Mouse (Mus musculus): ENCODE data around the gene Slco3a1.

Gene Slco3a1

GRCm38 (mm10) chr7:74340419-74340954 is 214.1 kb downstream of the Slco3a1 start:
- DNase-seq: no peak

DNA sequence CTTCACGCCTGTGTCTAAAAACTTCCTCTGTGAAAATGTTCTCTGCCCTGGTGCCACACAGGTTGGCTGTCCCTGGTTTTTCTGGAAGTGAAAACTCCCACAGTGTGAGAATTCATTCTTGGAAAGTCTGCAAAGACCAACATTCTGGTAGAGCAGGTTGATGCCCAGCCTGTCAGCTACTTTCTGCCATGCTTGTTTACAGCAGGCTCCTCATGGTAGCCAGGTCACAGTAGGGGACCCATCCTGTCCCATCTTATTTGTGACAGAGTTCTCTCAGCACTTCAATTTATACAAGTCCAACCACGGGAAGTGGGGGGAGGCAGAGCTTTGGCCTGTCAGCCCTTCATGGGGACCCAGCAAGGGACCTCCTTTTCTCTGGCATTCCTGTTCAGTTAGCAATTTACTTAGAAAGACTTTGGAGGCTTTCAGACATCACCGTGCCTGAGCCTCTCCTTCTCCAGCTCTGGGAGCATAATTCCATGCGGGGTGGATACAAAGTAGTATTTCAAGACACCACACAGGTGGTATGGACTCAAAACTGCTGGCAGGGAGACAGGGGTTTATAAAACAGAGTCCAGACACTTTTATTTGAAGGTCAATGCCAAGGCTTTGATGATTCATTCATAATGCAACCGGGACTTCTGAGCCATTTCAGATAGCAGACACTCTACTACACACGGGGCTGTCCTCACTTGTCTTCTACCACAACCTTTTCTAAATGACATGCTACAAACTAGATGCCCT is 216.7 kb downstream of the Slco3a1 start:
- no peak for DNase-seq

GRCm38 (mm10) chr7:74332323-74332722 is 222.3 kb downstream of the Slco3a1 start:
- DNase-seq: no peak

- DNase-seq: no peak
These were observed 223.5 kb downstream of the Slco3a1 start for GRCm38 (mm10) chr7:74330858-74331726.

DNA sequence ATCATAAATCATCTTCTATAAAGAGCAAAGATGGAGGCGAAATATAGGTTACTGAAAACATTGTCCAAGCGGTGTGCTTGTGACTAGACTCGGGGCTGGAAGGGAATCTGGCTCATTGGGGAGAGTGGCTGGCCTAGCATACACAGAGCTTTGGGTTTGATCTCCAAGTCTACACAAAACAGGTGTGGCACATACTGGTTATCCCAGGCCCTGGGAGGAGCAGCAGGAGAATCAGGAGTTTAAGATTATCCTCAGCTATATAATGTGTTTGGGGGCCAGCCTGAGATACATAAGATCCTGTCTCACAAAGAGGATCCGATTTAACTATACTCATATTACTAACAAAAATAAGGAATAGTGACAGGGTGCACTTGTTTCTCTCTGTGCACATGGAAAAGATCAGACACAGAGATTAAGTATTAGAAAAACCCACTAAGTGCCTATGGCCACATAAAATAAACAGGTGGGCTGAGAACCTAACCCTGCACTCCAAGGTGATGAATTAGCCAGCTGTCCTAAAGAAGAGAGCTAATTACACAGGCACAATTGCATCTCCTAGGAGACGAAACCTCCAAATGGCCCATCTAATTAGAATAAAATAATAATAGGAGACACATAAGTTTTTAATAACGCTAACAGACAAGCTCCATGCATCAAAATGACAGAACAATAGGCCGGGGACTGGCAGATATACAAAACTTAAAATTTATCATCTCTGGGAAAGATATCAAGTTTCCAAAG is 224.3 kb downstream of the Slco3a1 start:
- DNase-seq: no peak

- no peak for DNase-seq
These were observed 225.6 kb downstream of the Slco3a1 start for GRCm38 (mm10) chr7:74329004-74329403.

- no peak for DNase-seq
These were observed 226.9 kb downstream of the Slco3a1 start for GRCm38 (mm10) chr7:74327716-74328115.

GRCm38 (mm10) chr7:74325052-74325451 is 229.5 kb downstream of the Slco3a1 start:
- no peak for DNase-seq

DNA sequence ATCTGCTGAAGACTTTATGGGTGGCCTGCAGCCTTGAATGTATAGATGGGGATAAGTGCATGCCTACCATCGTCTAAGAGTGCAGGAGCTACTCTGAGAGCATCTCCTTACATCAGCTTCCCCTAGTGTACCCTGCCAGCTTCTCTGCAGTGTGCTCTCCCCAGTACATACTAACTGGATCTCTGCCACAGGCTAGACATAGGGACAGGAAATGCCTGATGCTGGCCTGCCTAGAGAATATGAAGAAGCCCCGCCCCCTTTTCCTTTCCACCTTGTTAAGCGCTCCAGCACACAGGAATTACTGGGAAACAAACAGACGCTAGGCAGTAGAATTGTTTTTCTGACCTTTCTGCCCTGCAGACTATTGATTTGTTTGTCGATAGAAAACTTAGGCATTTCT is 230.9 kb downstream of the Slco3a1 start:
- peak; percentile 31 for DNase-seq

DNA sequence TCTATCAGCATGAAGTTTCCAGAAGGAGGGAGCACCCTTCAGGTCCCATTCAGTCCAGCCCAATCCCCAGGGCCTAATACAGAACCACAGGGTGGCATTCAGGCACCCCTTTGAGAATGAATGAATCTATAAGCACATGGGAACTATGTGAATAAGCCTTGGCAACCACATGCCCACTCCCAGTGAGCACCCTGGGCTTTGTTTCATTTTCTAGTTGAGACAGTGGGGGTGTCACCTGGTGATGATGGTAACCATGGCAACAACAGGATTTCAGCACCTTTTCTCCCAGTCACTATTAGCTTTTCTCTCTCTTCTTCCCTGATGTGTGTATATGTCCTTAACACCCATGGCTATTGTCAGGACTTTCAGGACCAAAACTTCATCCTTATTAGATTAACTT is 231.4 kb downstream of the Slco3a1 start:
- DNase-seq: no peak

- DNase-seq: no peak
These were observed 233.9 kb downstream of the Slco3a1 start for GRCm38 (mm10) chr7:74320635-74321034.

GRCm38 (mm10) chr7:74315836-74316435 is 238.6 kb downstream of the Slco3a1 start:
- DNase-seq: peak; percentile 41

DNA sequence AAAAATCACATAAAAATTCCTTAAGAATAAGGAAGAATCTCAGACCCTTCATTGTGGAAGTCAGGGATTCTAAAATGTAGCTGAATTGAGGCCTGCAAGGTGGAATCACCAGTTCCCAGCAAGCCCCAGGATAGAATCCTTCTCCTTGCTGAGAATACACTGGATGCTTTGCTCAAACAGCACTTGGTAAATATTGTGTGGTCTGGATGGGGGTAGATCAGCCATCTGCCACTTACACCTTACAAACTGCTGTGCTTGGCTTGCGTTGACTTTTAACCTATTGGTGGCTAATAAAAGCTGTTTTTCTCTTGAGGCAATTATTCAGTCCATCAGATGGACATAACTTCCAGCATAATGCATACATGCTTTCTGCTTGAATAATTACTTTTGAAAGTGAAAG is 240.3 kb downstream of the Slco3a1 start:
- DNase-seq: no peak

- no peak for DNase-seq
These were observed 241.1 kb downstream of the Slco3a1 start for GRCm38 (mm10) chr7:74313279-74314105.

- DNase-seq: no peak
These were observed 243.0 kb downstream of the Slco3a1 start for GRCm38 (mm10) chr7:74311536-74311935.

DNA sequence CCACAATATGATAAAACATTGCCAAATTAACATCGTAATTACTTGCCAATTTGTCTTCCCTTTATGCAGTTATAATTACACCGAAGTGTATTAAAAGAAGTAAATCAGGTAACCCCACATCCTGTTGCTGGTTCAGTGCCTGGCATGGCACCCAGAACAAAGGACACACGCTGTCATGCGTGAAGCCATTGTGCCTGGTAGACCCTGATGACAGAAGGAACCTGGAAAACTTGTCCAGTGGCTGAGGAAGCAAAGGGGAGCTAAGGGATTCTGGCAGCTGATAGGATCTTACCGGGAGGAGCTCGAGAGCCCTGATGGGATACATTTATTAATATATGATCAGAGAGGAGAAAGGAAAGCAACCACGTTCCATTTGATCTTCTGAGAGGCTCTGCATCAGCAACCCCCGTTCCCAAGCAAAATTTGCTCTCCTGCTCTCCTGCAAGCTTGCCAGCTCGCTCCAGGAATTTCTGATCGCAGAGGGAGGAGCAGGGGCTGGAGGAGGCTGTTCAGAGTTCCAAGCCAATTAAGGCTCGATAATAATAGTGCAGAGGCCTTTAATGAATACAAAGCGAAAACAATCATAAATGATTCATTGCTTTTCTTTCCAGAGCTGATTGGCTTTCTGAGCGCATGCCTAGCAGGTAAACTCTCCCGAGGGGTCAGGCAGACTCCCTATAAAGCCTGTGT is 250.8 kb downstream of the Slco3a1 start:
- DNase-seq: no peak

DNA sequence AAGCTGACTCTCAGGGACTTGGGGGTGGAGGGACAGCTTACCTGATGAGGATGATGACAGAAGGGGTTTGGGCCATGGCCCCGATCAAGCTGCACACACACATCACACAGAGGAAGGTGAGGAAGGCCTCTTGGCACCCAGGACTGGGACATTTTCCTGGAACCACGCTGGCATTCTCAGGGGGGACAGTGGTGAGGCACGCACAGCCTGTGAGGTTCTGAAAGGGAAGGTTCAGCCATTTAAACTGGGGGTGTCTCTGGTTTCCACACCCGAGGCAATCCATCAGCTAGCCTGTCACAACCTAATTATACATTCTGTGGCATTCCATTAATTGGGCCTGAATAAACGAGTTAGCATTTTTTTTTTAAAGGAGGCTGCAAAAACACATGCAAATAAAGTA is 251.5 kb downstream of the Slco3a1 start:
- DNase-seq: no peak

GRCm38 (mm10) chr7:74286531-74286930 is 268.0 kb downstream of the Slco3a1 start:
- no peak for DNase-seq

- no peak for DNase-seq
These were observed 274.2 kb downstream of the Slco3a1 start for GRCm38 (mm10) chr7:74280371-74280770.

DNA sequence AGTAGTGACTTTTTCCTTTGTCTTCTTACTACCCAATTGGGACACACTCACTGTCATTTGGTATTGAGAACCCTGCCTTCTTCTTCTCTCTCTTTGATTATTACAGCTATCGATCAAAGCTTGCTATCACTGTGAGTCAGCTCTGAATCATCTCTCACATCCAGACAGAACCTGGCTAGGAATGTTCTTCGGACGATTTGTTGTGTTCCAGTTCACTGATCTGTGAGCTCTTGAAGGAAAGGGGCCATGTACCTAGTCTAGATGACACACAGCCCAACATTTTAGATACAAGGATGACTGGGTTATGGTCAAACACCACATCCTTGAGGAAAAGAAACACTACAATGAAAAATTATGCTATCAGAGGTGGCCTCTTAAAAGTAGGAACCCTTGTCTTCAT is 275.2 kb downstream of the Slco3a1 start:
- DNase-seq: no peak

GRCm38 (mm10) chr7:74270089-74270394 is 284.5 kb downstream of the Slco3a1 start:
- DNase-seq: no peak

Data from lung, postnatal 14 days (tissue).